In the genomic region with DNA sequence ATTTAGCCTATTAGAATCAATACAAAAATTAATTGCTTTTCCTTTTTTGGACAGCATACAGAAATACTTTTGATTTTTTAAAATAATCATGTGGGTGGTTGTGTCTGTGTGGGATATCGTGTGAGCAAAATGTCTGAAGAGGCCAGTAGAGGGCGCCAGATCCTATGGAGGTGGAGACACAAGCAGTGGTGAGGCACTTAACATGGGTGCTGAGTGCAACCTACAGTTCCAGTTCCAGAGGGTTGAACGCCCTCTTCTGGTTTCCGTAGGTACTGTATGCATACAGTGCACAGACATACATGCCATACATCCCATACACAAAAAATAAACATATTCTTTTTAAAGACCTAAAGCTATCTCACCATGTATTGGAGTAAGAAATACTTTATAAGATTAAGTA, we compare ENCODE assay signal across 8 mouse cellular contexts.
DNase-seq lines count a peak whose midpoint lies in the region; ATAC-seq and TF ChIP-seq lines count a peak whose summit lies in the region.

No protein-coding gene starts in this region.

- H3K27me3 ChIP-seq in G1E (ENCODE audit: insufficient read depth, low read length), result peaks cover 28% of the 10 kb centered on the region
- no peaks in the 10 kb centered on the region for H3K27me3 ChIP-seq in forebrain, postnatal 0 days (ENCODE audit: insufficient read depth, low read length)
- H3K27me3 ChIP-seq in limb, embryonic 10.5 days (ENCODE audit: low read depth, poor library complexity, severe bottlenecking), result no peaks in the 10 kb centered on the region

- 51% methylated on average over 4 of the region's 4 CpGs for WGBS in forebrain, postnatal 0 days
- 52% methylated on average over 4 of the region's 4 CpGs for WGBS in limb, embryonic 10.5 days

- H3K4me3 ChIP-seq in G1E (ENCODE audit: low read depth, low read length), result no peak overlapping the region
- H3K4me3 ChIP-seq in forebrain, postnatal 0 days (ENCODE audit: low read depth, low read length), result no peak overlapping the region
- H3K4me3 ChIP-seq in limb, embryonic 10.5 days, result no peak overlapping the region

- no peaks in the 10 kb centered on the region for H3K36me3 ChIP-seq in G1E (replicated peaks)
- no peaks in the 10 kb centered on the region for H3K36me3 ChIP-seq in forebrain, postnatal 0 days (ENCODE audit: insufficient read depth)
- no peaks in the 10 kb centered on the region for H3K36me3 ChIP-seq in limb, embryonic 10.5 days

- H3K27ac ChIP-seq in forebrain, postnatal 0 days (ENCODE audit: low read depth, low read length), result no peak overlapping the region
- H3K27ac ChIP-seq in limb, embryonic 10.5 days, result no peak overlapping the region

- H3K4me2 ChIP-seq in forebrain, postnatal 0 days (ENCODE audit: low read depth), result no peak overlapping the region

- TF ChIP-seq CTCF in G1E (IDR thresholded peaks at IDR 0.05; ENCODE audit: low read depth, low read length), result peak; percentile 65
- TF ChIP-seq CTCF in forebrain, postnatal 0 days (IDR thresholded peaks at IDR 0.05; ENCODE audit: low read depth), result peak; percentile 62

- ATAC-seq in G1E (ENCODE audit: extremely low read depth, insufficient number of reproducible peaks, low FRiP score, poor library complexity, severe bottlenecking), result peak; percentile 40; the same call in 1 of the 2 replicates
- no peak for ATAC-seq in forebrain, postnatal 0 days

- peaks cover 7% of the 10 kb centered on the region for H3K4me1 ChIP-seq in G1E (ENCODE audit: insufficient read depth, low read depth, low read length)
- H3K4me1 ChIP-seq in forebrain, postnatal 0 days (ENCODE audit: insufficient read depth), result no peaks in the 10 kb centered on the region
- H3K4me1 ChIP-seq in limb, embryonic 10.5 days, result peaks cover 19% of the 10 kb centered on the region

- H3K9me3 ChIP-seq in G1E (replicated peaks), result no peaks in the 10 kb centered on the region
- H3K9me3 ChIP-seq in forebrain, postnatal 0 days (ENCODE audit: low read length), result no peaks in the 10 kb centered on the region
- no peaks in the 10 kb centered on the region for H3K9me3 ChIP-seq in limb, embryonic 10.5 days (replicated peaks)

- no peak overlapping the region for H3K9ac ChIP-seq in forebrain, postnatal 0 days

- DNase-seq in layer of hippocampus, adult 11-12 months (ENCODE audit: low spot score), result peak; percentile 66
- DNase-seq in layer of hippocampus, adult 9-10 months (ENCODE audit: low spot score), result no peak
- DNase-seq in G1E (ENCODE audit: low spot score), result peak; percentile 50
- peak; percentile 69 for DNase-seq in c-Kit-positive CD71-negative TER-119-negative erythroid progenitor cells, embryonic 14.5 days (ENCODE audit: low read depth)
- peak; percentile 40 for DNase-seq in forebrain, postnatal 0 days
- DNase-seq in limb, embryonic 10.5 days (ENCODE audit: low spot score), result peak; percentile 44
- DNase-seq in natural killer cell, adult 2 months (ENCODE audit: low spot score in 2 of 2), result peak; percentile 11 to 40
- DNase-seq in thymus, postnatal 36 days, result peak; percentile 62 to 65
